Mouse (Mus musculus): ENCODE data around the gene Sec22a.

DNA sequence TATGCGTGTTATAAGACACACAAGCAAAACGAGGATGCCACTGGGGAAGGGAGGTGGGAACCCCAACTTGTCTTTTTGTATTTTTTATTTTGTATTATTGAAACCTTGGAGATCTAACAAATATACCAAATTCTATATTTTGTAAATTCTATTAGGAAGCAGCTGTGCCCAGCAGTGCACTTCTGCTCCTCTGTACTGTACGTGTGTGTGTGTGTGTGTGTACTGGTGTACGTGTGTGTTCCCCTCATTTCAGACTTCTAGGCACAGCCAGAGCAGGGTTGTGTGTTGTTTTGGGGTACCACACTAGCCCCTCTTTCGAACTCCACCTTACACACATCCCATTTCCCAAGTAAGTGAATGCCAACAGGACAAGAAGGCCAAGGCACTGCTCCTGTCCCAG, 59.3 kb downstream of the Sec22a start:
- no peak for TF ChIP-seq MYC (IDR thresholded peaks at IDR 0.05; ENCODE audit: low read depth, low read length)
- TF ChIP-seq HCFC1 (IDR thresholded peaks at IDR 0.05; ENCODE audit: low read depth, low read length): no peak
- TF ChIP-seq ZC3H11A (IDR thresholded peaks at IDR 0.05; ENCODE audit: low read depth, low read length): no peak
- no peak for TF ChIP-seq CTCF (IDR thresholded peaks at IDR 0.05 in 2 of 3, conservative IDR thresholded peaks at IDR 0.05 in 1 of 3; ENCODE audit: control insufficient read depth in 1 of 3, insufficient read depth in 1 of 3, low read depth in 2 of 3, low read length in 3 of 3, poor library complexity in 1 of 3, severe bottlenecking in 1 of 3)
- no peak for TF ChIP-seq EP300 (IDR thresholded peaks at IDR 0.05; ENCODE audit: low read depth in 1 of 2, low read length in 2 of 2)
- no peak for TF ChIP-seq POLR2A (IDR thresholded peaks at IDR 0.05; ENCODE audit: control insufficient read depth in 1 of 2, insufficient read depth in 1 of 2, low read depth in 1 of 2, low read length in 2 of 2, poor library complexity in 1 of 2)
- TF ChIP-seq SMC3 (IDR thresholded peaks at IDR 0.05; ENCODE audit: low read depth, low read length): no peak
- TF ChIP-seq KAT2A (conservative IDR thresholded peaks at IDR 0.05; ENCODE audit: low read depth, low read length): no peak

Measured in MEL (cell line).